Mouse (Mus musculus) forebrain, embryonic 13.5 days (tissue): ENCODE measurements at regions not wholly inside any gene's neighbourhood (a gene's known extent, or its start where the extent isn't known, plus 50 kb on each side); places are given as distances from the start of the nearest gene placed in this dataset.

ENCODE experiments used
- ATAC-seq: fragments of 200-750 bp; cut with Nextera tagmentation; 2 replicates; pipeline ENCODE4 v1.8.0; 2017
- H3K27ac ChIP-seq: fragments of 300-500 bp; sonication (generic); 2 replicates; pipeline ENCODE4 v1.5.1; 2015; ENCODE audit warnings: inconsistent platforms, mild to moderate bottlenecking, moderate library complexity
- H3K27me3 ChIP-seq: fragments of 300-500 bp; sonication (generic); 2 replicates; pipeline ENCODE4 v1.6.1; 2015; ENCODE audit warnings: mild to moderate bottlenecking, inconsistent platforms
- H3K36me3 ChIP-seq: fragments of 300-500 bp; sonication (generic); 2 replicates; pipeline ENCODE4 v1.6.1; 2015; ENCODE audit warnings: mild to moderate bottlenecking, inconsistent platforms; ENCODE audit not compliant: poor library complexity, severe bottlenecking
- H3K4me1 ChIP-seq: fragments of 300-500 bp; sonication (generic); 2 replicates; pipeline ENCODE4 v1.6.1; 2015; ENCODE audit warnings: inconsistent platforms
- H3K4me2 ChIP-seq: fragments of 300-500 bp; sonication (generic); 2 replicates; pipeline ENCODE4 v1.6.1; 2015; ENCODE audit warnings: inconsistent platforms, mild to moderate bottlenecking, moderate library complexity
- H3K4me3 ChIP-seq: fragments of 300-500 bp; sonication (generic); 2 replicates; pipeline ENCODE4 v1.5.1; 2015; ENCODE audit warnings: mild to moderate bottlenecking, inconsistent platforms
- H3K9ac ChIP-seq: fragments of 300-500 bp; sonication (generic); 2 replicates; pipeline ENCODE4 v1.6.1; 2015; ENCODE audit warnings: mild to moderate bottlenecking, inconsistent platforms
- H3K9me3 ChIP-seq: fragments of 300-500 bp; sonication (generic); replicated peaks from 2 replicates; pipeline ENCODE4 v1.6.1; 2016; ENCODE audit warnings: inconsistent platforms
- WGBS: fragments of 180-500 bp; shearing (Covaris S2); methylation state at CpG from one replicate; pipeline ENCODE4 v1.1.7; 2015; 5-methylcytosine and 5-hydroxymethylcytosine counted together

- H3K36me3 ChIP-seq: no peaks in the 10 kb centered on the region
- no peak overlapping the region for H3K4me2 ChIP-seq
- H3K4me1 ChIP-seq: no peaks in the 10 kb centered on the region
- no peak for ATAC-seq
- no peak overlapping the region for H3K9ac ChIP-seq
- 80% methylated on average over 3 of the region's 3 CpGs for WGBS
- H3K9me3 ChIP-seq: no peaks in the 10 kb centered on the region
- no peak overlapping the region for H3K27ac ChIP-seq
- no peaks in the 10 kb centered on the region for H3K27me3 ChIP-seq
- no peak overlapping the region for H3K4me3 ChIP-seq
These were observed 159.2 kb upstream of the Zfp706 start for GRCm38 (mm10) chr15:37166744-37167143.

- Histone ChIP-seq H3K27ac (no peak overlapping the region), H3K4me3 (no peak overlapping the region), H3K36me3 (no peaks in the 10 kb centered on the region), H3K9me3 (no peaks in the 10 kb centered on the region), H3K9ac (no peak overlapping the region), H3K4me1 (no peaks in the 10 kb centered on the region), H3K27me3 (no peaks in the 10 kb centered on the region), H3K4me2 (no peak overlapping the region)
- no peak for ATAC-seq
- 31% methylated on average over 12 of the region's 12 CpGs for WGBS
These were observed 158.4 kb upstream of the Zfp706 start for GRCm38 (mm10) chr15:37165887-37166507.

GRCm38 (mm10) chr15:37165216-37165615 lies 157.6 kb upstream of the Zfp706 start:
- H3K4me2 ChIP-seq: no peak overlapping the region
- no peak for ATAC-seq
- no peaks in the 10 kb centered on the region for H3K9me3 ChIP-seq
- H3K36me3 ChIP-seq: no peaks in the 10 kb centered on the region
- no peaks in the 10 kb centered on the region for H3K27me3 ChIP-seq
- no peak overlapping the region for H3K9ac ChIP-seq
- no peak overlapping the region for H3K4me3 ChIP-seq
- WGBS: 47% methylated on average over 2 of the region's 2 CpGs
- H3K4me1 ChIP-seq: no peaks in the 10 kb centered on the region
- no peak overlapping the region for H3K27ac ChIP-seq

- no peaks in the 10 kb centered on the region for H3K27me3 ChIP-seq
- ATAC-seq: no peak
- H3K9me3 ChIP-seq: no peaks in the 10 kb centered on the region
- no peaks in the 10 kb centered on the region for H3K36me3 ChIP-seq
- H3K9ac ChIP-seq: no peak overlapping the region
- 0 out of 2 replicates have a peak, but pooled peaks cover under 1% of the 10 kb centered on the region for H3K4me1 ChIP-seq
- no peak overlapping the region for H3K4me2 ChIP-seq
- 22% methylated on average over 15 of the region's 15 CpGs for WGBS
- H3K27ac ChIP-seq: no peak overlapping the region
- H3K4me3 ChIP-seq: no peak overlapping the region
These were observed 156.9 kb upstream of the Zfp706 start for GRCm38 (mm10) chr15:37164191-37165135.

- no peak overlapping the region for H3K9ac ChIP-seq
- no peak overlapping the region for H3K4me3 ChIP-seq
- H3K9me3 ChIP-seq: no peaks in the 10 kb centered on the region
- peaks cover 4% of the 10 kb centered on the region for H3K4me1 ChIP-seq
- H3K4me2 ChIP-seq: no peak overlapping the region
- no peak overlapping the region for H3K27ac ChIP-seq
- H3K27me3 ChIP-seq: no peaks in the 10 kb centered on the region
- no peaks in the 10 kb centered on the region for H3K36me3 ChIP-seq
- 77% methylated on average over 4 of the region's 4 CpGs for WGBS
- ATAC-seq: no peak
These were observed 152.4 kb upstream of the Zfp706 start for GRCm38 (mm10) chr15:37159956-37160355.

GRCm38 (mm10) chr15:37159349-37159748 lies 151.8 kb upstream of the Zfp706 start:
- Histone ChIP-seq H3K9me3 (no peaks in the 10 kb centered on the region), H3K4me1 (peaks cover 4% of the 10 kb centered on the region), H3K4me2 (no peak overlapping the region), H3K27ac (no peak overlapping the region), H3K27me3 (no peaks in the 10 kb centered on the region), H3K36me3 (no peaks in the 10 kb centered on the region), H3K9ac (no peak overlapping the region), H3K4me3 (no peak overlapping the region)
- ATAC-seq: 0 out of 2 replicates have a peak, but pooled peaks have one; percentile 21
- WGBS: 21% methylated on average over 4 of the region's 4 CpGs

DNA sequence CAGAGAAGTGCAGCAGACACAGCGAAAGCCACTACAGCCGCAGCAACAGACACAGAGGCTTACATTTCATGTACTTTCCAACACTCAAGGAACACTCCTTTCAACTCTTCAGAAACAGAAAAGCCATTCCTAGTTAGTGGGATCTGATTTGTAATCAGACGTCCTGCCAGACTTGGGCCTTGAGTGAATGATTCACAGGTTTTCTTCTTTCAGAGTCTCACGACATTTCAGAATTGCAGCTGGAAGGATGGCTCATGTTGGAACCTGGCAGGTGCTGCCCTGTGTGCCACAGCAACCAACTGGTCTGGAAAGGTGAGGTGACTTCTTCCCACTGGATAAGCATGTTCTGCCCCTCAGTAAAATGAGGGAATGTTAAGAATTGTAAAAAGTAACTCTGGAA lies 149.8 kb upstream of the Zfp706 start:
- H3K27ac ChIP-seq: no peak overlapping the region
- H3K4me1 ChIP-seq: peaks cover 4% of the 10 kb centered on the region
- no peak for ATAC-seq
- 75% methylated on average over 4 of the region's 4 CpGs for WGBS
- H3K9ac ChIP-seq: no peak overlapping the region
- H3K27me3 ChIP-seq: no peaks in the 10 kb centered on the region
- no peak overlapping the region for H3K4me2 ChIP-seq
- no peaks in the 10 kb centered on the region for H3K9me3 ChIP-seq
- no peaks in the 10 kb centered on the region for H3K36me3 ChIP-seq
- H3K4me3 ChIP-seq: no peak overlapping the region

GRCm38 (mm10) chr15:37154934-37155333 lies 147.4 kb upstream of the Zfp706 start:
- Histone ChIP-seq H3K4me3 (no peak overlapping the region), H3K27ac (no peak overlapping the region), H3K4me2 (no peak overlapping the region), H3K36me3 (no peaks in the 10 kb centered on the region), H3K27me3 (no peaks in the 10 kb centered on the region), H3K4me1 (peaks cover 4% of the 10 kb centered on the region), H3K9ac (no peak overlapping the region), H3K9me3 (no peaks in the 10 kb centered on the region)
- no peak for ATAC-seq
- WGBS: 89% methylated on average over 4 of the region's 4 CpGs

DNA sequence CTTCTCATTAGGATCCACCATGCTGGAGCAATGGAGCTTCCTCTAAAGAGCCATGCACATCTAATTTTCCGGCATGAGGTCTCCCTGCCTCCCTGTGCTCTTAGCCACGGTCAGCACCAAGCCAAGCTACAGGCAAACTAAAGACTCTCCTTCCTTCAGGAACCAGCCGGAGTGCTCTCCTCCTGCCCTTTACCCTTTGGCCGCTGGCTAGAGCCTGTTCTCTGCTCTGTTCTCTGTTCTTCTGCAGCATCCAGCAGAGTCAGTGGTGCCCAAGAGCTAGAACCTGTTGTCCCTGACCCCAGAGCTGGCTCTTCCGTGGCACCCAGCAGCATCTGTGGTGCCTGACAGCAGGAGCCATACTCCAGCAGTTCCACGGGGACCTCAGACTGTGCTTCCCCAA lies 145.6 kb upstream of the Zfp706 start:
- Histone ChIP-seq H3K9ac (no peak overlapping the region), H3K9me3 (no peaks in the 10 kb centered on the region), H3K36me3 (no peaks in the 10 kb centered on the region), H3K4me2 (no peak overlapping the region), H3K4me1 (no peaks in the 10 kb centered on the region), H3K27ac (no peak overlapping the region), H3K27me3 (no peaks in the 10 kb centered on the region), H3K4me3 (no peak overlapping the region)
- WGBS: 85% methylated on average over 6 of the region's 6 CpGs
- ATAC-seq: no peak

DNA sequence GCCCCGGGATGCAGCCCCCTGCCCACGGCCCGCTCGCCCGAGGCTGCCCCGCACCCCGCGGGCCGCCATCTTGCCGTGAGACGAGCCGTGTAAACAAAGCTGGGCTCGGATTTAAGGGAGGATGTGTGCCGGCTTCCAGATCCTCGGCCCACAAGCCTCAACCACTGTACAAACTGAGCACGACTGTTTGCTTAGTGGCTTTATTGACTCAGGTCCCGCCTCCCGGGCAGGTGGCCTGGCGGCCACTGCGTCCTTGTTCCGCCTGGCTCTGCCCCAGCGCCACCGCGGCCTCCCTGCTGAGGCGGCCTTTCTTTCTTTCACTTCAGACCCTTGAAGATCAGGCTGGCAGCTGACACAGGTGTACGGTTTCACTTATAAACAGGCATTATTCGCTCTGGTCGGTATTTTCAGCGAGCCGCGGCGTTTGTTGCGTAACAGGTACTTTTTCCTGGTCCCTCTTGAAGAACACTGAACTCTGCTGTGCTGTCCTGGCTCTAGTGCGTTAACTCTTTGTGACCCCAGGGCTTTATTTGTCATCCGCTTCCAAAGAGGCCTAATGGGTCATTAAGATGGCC lies 128.1 kb upstream of the Zfp706 start:
- H3K27ac ChIP-seq: peak overlapping the region; percentile 69
- 1% methylated on average over 35 of the region's 35 CpGs for WGBS
- no peaks in the 10 kb centered on the region for H3K36me3 ChIP-seq
- peak overlapping the region; percentile 68 for H3K4me2 ChIP-seq
- ATAC-seq: peak; percentile 78
- no peaks in the 10 kb centered on the region for H3K27me3 ChIP-seq
- H3K4me3 ChIP-seq: peak overlapping the region; percentile 44
- H3K9ac ChIP-seq: peak overlapping the region; percentile 75
- H3K4me1 ChIP-seq: peaks cover 12% of the 10 kb centered on the region
- H3K9me3 ChIP-seq: no peaks in the 10 kb centered on the region

- Histone ChIP-seq H3K9me3 (no peaks in the 10 kb centered on the region), H3K4me3 (peak overlapping the region; percentile 44), H3K36me3 (no peaks in the 10 kb centered on the region), H3K4me2 (peak overlapping the region; percentile 68), H3K27me3 (no peaks in the 10 kb centered on the region), H3K4me1 (peaks cover 12% of the 10 kb centered on the region), H3K27ac (peak overlapping the region; percentile 69), H3K9ac (peak overlapping the region; percentile 75)
- ATAC-seq: peak; percentile 46
- 26% methylated on average over 20 of the region's 20 CpGs for WGBS
These were observed 127.5 kb upstream of the Zfp706 start for GRCm38 (mm10) chr15:37134913-37135589.

GRCm38 (mm10) chr15:37134386-37134785 lies 126.8 kb upstream of the Zfp706 start:
- ATAC-seq: no peak
- no peak overlapping the region for H3K4me3 ChIP-seq
- no peak overlapping the region for H3K27ac ChIP-seq
- peaks cover 12% of the 10 kb centered on the region for H3K4me1 ChIP-seq
- no peaks in the 10 kb centered on the region for H3K36me3 ChIP-seq
- no peaks in the 10 kb centered on the region for H3K9me3 ChIP-seq
- no peak overlapping the region for H3K9ac ChIP-seq
- peak overlapping the region; percentile 68; the same call in 1 of the 2 replicates for H3K4me2 ChIP-seq
- 33% methylated on average over 4 of the region's 4 CpGs for WGBS
- no peaks in the 10 kb centered on the region for H3K27me3 ChIP-seq
